Mouse (Mus musculus): Measurements from ENCODE around the gene Enpp1.
A peak's percentile ranks its signal among the peaks of the same experiment; 100 is the strongest.
"Not testable (repeated sequence)": the region's sequence is repeated elsewhere in the genome, so short reads cannot be mapped to it uniquely, and the experiment has no call there.

Enpp1 gene

DNA sequence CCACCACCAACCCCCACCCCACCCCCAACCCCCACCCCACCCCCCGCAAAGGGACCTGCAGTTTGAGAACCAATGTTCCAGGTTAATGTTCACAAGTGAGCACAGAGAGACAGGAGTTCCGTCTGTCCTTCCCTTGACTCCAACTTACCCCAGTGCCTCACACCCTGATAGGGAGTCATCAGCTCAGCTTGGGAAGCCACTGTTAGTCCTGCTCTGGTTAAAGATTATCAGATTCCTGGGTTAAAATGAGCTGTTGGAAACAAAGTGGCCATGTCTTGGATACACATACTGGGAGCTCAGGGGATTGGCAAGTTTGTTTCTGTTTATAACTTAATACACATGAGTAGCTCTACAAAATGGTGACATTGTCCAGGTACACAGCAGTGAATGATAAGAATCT, 75.0 kb downstream of the Enpp1 start:
- DNase-seq (ENCODE audit: low spot score), result peak; percentile 67

DNA sequence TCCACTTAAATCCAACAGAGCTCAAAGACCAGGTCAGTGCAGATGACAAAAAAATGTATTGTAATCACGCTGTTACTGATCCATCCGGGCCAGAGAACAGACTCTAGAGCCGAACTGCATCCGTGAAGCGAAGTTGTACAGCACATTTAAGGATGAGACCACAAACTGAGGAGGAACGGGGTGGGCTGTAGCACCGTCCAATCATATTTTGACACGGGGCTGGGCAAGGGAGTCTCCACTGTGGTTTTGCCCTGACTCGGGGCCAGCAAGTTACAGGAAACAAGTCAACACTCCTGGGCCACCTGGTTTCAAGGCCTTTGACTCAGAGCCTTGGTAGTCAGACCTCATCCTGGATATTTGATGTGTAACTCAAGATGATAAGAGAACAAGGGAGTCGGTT, 76.1 kb downstream of the Enpp1 start:
- no peak for DNase-seq (ENCODE audit: low spot score)

DNA sequence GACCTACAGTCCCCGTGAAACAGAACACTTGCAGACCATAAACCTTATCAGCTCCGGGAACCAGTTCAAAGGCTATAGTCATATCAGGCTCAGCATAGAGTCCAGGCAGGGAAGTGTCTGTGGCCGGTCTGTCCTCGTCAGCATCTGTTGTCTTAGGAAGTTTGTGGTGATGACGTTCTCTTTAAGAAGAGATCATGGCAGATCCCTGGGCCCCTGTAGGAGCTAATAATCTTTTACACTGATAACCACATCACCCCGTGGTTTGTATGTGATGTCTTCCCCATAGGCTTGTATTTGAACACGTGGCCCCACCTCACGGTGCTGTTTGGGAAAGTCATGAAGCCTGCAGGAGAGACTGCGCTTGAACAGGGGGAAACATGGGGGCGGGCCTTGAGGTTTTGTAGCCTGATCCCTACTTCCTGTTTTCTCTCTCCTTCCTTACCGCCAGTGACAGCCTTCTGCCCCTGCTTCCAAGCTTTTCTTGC, 76.6 kb downstream of the Enpp1 start:
- peak; percentile 74 for DNase-seq (ENCODE audit: low spot score)

DNA sequence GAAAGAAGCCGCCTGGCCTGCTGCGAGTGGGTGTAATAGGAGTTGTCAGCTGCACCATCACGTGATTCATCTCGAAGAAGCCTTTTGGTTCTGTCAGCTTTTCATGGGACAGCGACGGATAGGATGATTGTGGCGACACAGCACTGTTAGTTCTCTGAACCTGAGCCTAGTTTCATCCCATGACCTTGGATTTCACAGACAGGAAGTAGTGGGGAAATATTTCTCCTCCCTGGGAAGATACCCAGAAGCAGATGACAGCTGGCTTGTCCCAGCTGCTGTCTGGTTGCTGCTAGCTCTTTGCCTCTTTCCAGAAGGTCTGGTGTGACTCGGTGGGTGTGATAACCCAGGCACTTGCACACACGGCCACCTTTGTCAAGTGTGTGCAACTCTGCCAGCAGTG, 77.7 kb downstream of the Enpp1 start:
- DNase-seq (ENCODE audit: low spot score), result peak; percentile 54

DNA sequence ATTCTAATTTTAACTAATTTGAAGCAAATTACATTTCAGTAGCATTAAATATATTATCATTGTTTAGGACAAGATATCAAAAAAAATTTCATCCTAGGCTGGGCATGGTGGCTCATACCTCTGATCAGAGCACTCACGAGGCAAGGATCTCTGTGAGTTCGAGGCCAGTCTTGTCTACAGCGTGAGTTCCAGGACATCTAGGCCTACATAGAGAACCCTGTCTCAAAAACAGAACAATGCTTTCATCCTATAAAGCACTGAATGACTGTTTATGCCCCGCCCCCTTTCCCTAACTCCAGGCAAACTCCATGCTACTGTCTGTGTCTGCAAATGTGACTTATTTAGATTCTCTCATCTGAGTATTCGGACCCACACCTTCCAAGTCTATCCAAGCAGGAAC, 80.8 kb downstream of the Enpp1 start:
- DNase-seq (ENCODE audit: low spot score), result no peak

DNA sequence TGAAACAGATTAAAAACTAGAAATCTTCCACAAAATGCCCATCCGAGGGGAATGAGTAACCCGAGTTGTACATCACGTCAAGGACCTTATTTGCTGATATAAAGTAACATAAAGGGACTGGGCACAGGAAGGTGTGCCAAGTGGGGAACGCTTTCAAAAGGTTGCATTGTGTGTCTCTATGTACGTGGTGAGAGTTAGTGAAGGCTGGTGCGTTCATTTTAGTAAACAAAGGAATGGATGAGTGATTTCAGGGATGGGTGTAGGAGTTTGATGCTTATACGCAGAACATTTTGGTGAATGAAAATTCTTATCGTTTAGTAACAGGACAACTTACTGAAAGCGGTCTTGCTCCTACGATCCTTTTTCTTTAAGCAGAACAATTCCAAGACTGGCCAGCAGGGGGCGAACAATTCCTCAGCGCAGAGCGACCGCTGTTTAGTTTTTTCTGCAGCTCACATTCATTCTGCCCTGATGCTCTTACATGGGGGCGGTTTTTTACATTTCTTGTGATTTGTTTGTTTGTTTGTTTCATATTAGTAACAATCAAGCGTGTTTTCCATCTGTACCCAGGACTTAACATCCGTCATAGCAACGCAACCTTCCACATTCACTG, 81.4 kb downstream of the Enpp1 start:
- peak; percentile 72 for DNase-seq (ENCODE audit: low spot score)

DNA sequence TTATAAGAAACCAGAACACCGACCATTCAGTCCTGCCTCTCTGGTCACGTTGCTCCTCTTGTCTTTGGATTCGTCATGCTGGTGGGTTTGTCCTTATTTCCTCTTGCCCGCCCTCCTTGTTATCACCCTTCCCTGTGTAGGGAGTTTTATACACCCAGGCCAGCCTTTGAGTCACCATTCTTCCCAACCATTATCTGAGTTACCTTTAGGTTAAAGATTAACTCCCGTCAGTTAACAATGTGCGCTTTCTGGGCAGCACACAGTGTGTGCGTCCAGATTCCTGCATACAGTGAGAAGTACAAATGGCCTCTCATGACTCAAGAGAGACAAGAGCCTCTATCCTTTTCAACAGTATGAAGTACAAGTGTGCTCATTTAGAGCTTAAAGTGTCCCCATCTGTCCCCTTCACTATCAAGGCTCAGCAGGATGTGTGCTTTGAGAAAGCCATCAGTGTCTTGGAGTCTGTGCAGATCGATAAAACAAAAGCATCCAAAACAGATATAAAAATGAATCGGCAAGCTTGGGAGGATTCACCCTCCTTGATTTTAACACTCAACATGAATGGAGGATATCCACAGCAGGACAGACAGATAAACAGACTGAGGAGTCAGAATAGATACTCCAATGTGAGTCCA, 82.8 kb downstream of the Enpp1 start:
- peak; percentile 72 for DNase-seq (ENCODE audit: low spot score)

DNA sequence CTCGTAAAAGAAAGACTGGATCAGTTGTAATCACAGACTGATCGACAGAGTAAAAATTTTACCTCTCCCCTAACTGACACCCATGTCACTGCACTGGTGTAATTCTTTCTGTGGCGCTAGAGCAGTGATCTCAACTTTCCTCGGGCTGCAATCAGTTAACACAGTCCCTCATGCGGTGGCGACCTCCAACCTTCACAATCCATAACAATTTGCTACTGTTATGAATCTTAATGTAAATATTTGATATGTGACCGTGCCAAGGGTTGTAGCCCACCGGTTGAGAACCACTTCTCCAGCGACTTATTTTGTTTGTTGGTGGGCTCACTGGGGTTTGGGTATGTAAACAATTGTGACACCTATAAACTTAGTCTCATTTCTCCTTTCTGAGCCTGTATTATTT, 83.5 kb downstream of the Enpp1 start:
- no peak for DNase-seq (ENCODE audit: low spot score)

DNA sequence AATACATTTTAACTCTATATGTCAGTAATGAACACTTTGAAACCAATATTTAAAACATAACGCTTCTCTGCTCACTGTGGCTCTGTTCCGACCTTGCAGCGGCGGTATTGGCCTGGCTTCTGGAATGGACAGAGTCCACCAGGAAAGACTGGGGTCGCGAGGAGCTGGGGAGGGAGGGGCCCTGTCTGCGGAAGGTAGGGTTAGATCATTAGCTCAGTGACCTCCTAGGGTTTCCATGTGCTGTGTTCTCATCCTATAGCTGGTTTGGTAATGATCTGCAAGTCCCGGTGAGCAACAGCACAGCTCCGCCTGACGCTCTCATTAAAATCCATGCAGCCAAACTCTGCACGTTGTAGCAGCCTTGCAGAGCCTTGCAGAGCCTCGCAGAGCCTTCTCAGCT, 84.7 kb downstream of the Enpp1 start:
- DNase-seq (ENCODE audit: low spot score), result peak; percentile 81

DNA sequence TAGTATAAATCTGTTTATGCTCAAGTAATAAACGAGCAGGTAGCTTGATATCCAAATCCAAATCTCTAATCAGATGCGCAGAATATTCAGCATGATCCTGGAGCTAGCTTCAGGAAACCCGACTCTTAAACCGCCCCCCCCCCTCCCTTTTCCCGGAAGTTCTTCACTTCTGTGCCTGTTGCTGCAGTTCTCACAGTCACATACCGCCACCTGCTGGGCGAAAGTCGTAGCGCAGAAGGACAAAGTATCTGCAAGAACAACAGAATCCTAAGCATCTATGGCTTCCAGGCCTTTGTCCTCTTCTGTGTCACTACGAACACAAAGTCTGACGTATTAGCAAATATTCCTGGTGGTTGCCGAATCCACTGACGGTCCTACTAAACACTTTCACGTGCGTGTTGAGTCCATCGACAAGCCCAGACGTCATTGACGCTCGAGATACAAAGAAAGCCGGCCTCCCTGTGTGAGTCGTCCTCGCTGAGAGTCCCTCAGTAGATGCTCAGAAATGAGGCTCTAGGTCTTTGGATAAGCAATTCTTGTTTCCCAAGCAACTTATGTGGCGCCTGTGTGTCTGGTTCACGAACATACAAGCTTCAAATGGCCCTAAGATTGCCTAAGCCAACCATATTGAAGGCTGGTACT, 86.8 kb downstream of the Enpp1 start:
- DNase-seq (ENCODE audit: low spot score), result peak; percentile 86

DNA sequence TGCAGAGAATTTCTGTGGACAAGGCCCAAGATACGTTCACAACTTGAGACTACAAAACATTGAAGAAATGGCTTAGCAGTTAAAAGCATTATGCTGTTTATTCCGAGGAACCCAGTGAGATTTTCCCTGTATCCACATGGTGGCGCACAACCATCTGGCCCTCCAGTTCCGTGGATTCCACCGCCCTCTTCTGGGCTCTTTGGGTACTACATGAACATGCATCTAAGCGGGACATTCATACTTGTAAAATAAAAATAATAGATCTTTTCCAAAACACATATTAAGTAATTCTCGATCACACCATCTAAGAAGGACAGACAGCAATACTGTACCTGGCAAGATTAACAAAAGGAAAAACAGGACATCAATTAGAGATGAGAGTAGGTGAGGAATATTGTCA, 89.4 kb downstream of the Enpp1 start:
- DNase-seq (ENCODE audit: low spot score), result peak; percentile 30

DNA sequence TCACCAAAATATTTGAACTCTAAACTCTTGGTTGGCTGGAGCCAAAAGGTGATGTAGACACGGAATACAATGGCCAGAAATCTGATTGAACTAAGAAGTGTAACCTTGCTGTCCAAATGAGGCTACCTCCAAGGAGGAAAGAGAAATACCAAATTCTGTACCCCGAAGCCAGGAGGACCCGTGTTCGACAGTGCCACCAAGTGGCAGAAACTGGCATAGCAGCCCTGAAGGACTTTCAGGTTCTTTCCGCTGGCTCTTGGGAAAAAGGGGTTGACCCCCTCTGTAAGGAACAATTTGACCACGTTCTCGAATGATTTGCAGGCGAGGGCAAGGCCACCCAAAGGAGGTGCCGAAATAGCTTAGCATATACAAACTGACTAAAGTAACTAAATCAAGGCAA, 90.4 kb downstream of the Enpp1 start:
- DNase-seq (ENCODE audit: low spot score), result no peak

DNA sequence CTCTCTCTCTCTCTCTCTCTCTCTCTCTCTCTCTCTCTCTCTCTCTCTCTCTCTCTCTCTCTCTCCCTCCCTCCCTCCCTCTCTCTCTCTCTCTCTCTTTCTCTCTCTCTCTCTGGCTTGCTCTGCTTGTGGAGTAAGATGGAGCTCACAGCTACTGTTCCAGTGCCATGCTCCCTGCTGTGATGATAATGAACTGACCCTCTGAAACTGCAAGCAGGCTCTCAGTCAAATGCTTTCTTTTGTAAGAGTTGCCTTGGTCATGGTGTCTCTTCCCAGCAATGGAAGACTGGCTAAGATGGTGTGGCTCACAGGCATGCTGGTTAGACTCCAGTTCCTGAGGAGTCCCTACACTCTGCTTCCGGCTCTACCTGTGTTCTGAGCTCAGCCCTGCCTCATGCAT, 95.4 kb downstream of the Enpp1 start:
- DNase-seq (ENCODE audit: low spot score), result not testable (repeated sequence)

DNA sequence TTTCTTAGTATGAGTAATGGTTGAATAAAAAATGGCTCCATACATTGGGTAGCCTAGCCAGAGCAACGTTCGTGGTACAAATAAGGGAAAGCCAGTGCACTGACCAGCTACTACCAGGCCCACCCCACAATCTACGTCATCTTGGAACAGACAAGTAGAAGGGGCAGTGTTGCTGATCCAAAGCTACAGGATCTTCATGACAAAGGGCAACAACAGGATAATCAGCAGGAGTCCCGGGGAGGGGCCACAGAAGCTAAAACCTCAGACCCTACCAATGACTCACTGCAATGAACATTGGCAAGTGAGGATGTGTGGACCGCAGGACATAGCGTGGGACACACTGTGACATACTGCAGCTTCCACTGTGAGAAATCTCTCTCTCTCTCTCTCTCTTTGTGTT, 96.2 kb downstream of the Enpp1 start:
- DNase-seq (ENCODE audit: low spot score), result no peak

DNA sequence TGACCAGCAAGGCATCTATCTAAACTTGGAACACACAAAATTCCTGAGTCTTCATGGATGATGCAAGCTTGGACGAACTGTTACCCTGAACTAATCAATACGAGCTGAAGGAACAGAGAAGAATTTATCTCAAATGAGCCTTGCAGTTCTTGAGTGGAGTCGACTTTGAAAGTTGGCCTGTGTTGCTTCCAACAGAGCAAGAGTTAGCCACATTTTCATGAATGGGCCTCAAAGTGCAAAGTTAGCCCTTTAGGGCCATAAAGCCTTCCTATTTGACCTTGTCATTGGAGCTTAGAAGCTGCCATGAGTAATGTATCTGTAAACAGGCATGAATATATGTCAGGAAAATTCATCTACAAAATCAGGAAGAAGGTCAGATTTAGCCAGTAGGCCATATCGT, 97.2 kb downstream of the Enpp1 start:
- DNase-seq (ENCODE audit: low spot score), result no peak

DNA sequence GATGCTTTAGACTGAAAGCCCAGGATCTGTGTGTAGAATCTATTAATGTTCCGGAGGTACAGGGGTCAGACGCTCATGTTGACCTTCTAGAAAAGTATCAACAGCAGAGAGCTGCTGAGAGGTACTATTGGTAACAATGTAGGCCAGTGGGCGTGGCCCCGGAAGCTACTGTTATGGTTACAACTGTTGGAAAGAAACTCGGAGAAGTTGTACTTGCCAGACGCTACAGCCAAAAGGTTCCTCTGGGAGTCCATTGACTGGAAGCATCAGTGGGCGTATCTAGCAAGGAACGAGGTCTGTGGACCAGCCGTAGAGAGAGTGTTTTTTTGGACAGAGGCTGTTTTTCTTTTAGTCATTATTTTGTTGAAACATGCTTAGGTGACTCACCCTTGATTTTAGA, 102.2 kb downstream of the Enpp1 start:
- DNase-seq (ENCODE audit: low spot score), result no peak

DNA sequence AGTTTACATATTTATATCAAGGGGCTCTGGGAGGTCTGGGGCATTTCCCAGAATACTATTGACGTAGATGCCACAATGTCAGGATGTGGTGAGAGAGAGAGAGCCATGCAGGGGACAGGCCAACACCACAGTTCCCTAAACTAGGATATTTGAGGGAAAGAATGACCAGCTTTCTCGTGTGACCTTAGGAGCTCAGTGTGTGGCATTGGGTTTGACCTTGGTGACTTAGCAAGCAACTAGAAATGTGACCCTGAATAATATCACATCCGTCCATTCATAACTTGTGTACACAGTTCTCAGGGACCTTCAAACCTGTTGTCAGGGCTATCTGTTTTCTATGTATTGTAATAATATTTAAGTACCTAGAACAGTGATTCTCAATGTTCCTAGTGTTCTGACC, 102.8 kb downstream of the Enpp1 start:
- DNase-seq (ENCODE audit: low spot score), result no peak

DNA sequence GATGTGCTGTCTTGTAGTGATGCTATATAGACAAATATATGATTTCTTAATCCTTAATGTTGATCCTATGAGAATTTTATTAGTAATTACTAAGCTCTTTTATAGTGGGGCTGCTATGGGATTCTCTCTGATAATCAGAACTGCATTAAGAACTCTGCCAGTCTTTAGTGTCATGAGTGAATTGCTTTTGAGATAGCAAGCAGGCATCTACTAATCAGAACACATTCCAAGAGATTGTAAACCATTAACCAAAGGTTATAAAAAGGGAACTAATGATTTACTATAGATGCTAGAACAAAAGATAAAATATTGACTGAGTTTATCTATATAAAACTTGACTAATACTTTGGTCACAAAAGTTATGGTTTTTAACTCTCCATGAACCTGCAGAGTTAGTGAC, 108.2 kb downstream of the Enpp1 start:
- no peak for DNase-seq (ENCODE audit: low spot score)

DNA sequence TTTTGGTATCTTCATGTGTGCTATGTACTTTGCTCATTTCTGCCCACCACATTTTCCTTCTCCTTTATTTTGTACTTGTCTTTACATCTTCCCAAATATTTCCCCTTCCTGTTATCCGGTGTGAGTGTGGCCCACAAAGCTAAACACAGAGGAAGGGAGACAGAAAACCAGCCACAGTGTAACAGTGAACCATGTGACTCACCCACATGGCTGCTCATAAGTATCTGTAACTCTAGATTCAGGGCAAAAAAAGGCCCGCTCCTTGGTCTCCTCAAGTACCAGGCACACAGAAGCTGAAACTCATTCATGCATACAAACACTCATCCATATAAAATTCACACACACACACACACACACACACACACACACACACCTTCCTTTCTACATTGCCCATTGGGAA, 108.9 kb downstream of the Enpp1 start:
- DNase-seq (ENCODE audit: low spot score), result no peak

DNA sequence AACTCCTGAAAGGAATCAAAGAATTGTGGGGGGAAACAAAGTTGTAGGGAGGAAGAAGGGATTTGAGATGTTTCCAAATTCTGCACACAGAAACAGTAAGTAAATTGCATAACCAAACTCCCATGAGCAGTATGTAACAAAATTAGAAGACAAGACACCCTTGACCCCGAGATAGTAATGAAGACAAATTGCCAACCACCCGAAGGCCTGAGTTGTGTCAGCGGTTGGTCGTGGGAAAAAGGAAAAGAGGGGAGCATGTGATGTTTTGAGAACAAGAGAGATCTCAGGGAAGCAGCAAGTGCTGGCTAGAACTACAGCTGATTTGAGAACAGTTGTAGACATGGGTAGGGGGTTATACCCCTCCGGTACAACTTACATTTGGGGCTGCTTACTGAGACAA, 112.2 kb downstream of the Enpp1 start:
- DNase-seq (ENCODE audit: low spot score), result no peak

DNA sequence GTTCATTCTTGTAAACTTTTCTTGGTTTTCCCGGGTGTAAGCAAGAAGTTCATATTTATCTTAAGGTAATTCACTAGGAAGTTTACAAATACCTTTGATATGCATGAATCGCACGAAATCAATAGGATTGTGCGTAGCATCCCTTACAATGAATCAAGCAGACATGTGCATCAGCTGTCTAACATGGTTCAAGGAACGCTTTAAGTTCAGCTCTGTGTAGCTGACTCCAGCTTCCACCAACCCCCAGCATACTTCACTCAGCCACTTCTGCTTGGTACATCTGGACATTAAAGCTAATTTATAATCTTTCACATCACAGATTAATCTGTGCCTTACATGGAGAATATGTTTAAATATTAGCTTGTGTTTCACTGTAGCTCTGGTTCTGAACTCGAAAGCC, 113.3 kb downstream of the Enpp1 start:
- no peak for DNase-seq (ENCODE audit: low spot score)

DNA sequence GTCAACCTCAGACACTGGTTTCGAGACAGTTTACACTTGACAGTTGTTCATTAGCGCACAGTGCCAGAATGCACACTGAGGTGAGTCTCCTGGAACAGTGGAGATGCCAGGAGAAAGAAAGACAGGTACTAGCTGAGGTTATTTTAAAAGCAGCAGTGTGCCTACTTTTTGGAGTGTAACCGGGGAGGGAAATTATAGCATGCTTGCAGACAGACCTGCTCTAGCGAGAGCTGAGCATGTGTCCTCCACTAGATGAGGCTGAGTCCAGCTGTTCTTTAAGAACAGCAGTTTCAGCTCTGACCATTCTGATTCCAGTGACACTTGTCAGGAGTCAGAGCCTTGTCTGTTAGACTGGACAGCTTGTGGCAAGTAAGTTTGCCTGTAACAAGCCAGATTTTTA, 114.2 kb downstream of the Enpp1 start:
- no peak for DNase-seq (ENCODE audit: low spot score)

DNA sequence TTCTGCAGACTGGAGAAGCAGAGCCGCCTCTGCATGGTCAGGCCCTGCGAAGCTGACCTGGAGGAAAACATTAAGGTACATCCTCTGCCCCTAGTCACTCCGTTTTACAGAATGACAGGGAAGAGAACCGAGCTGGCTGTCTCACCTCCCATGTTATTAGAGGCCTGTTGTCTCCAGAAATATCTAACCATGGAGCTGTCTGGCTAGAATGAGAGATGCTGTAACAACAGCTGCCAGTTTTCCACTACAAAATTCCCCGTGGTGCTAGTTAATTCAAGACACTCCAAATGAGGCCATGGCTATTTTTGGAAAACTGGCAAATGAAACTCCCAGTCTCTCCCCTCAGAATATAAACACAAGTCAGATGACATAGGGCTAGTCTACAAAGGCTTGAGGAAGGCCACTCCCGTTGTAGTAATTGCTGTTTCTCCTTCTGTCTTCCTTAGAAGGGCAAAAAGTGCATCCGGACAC, 115.1 kb downstream of the Enpp1 start:
- DNase-seq (ENCODE audit: low spot score), result no peak

Data from yolk sac, embryonic 10.5 days (tissue).